8 mouse cellular contexts compared by ENCODE assay signal in genomic region chr17:34587423-34587811, GRCm38 (mm10). TPM values are rescaled to one million over a fixed set of nuclear protein-coding genes. Genes with fewer than 3 reads are reported as not detected.
DNase-seq lines count a peak whose midpoint lies in the region; ATAC-seq and TF ChIP-seq lines count a peak whose summit lies in the region.

No protein-coding gene starts in this region.

- no peaks in the 10 kb centered on the region for H3K27me3 ChIP-seq in hindbrain, postnatal 0 days (ENCODE audit: insufficient read depth, low read length)

- H3K36me3 ChIP-seq in hindbrain, postnatal 0 days (ENCODE audit: insufficient read depth, low read length): no peaks in the 10 kb centered on the region

- under 1% methylated on average over 49 of the region's 50 CpGs for WGBS in hindbrain, postnatal 0 days

- DNase-seq in ZHBTc4 (ENCODE audit: low read depth, low spot score): peak; percentile 97
- DNase-seq in gastrocnemius, adult 2 months: peak; percentile 99
- DNase-seq in hindbrain, postnatal 0 days (ENCODE audit: low spot score): peak; percentile 99
- DNase-seq in left cerebral cortex, adult 8-10 months (ENCODE audit: low spot score in 2 of 2): peak; percentile 96 to 99
- DNase-seq in right cerebral cortex, adult 18-20 months: peak; percentile 99
- DNase-seq in urinary bladder, adult 2 months (ENCODE audit: low spot score): peak; percentile 96

- H3K27ac ChIP-seq in gastrocnemius, adult 2 months: peak overlapping the region; percentile 99
- peak overlapping the region; percentile 91 for H3K27ac ChIP-seq in hindbrain, postnatal 0 days

- H3K4me2 ChIP-seq in hindbrain, postnatal 0 days (ENCODE audit: low read depth, low read length): peak overlapping the region; percentile 86

- TF ChIP-seq CTCF in gastrocnemius, adult 2 months (IDR thresholded peaks at IDR 0.05): no peak
- no peak for TF ChIP-seq CTCF in hindbrain, postnatal 0 days (IDR thresholded peaks at IDR 0.05; ENCODE audit: low read depth)

- H3K4me1 ChIP-seq in hindbrain, postnatal 0 days (ENCODE audit: insufficient read depth, low read length): peaks cover 13% of the 10 kb centered on the region

- H3K9me3 ChIP-seq in hindbrain, postnatal 0 days (ENCODE audit: low read length): no peaks in the 10 kb centered on the region

- intact Hi-C loops in gastrocnemius, adult 2 months (cut with DNase I): loop anchor here (2.0 kb wide), 1 partner anchor 655 kb away; no protein-coding TSS in a partner anchor

- peak; percentile 57 for ATAC-seq in common myeloid progenitor, adult 5-6 weeks (replicated peaks; ENCODE audit: low read depth, poor library complexity, severe bottlenecking)
- peak; percentile 88 for ATAC-seq in hindbrain, postnatal 0 days
- peak; percentile 72 for ATAC-seq in megakaryocyte, adult 5-6 weeks (ENCODE audit: poor library complexity, severe bottlenecking)

- peak overlapping the region; percentile 95 for H3K4me3 ChIP-seq in gastrocnemius, adult 2 months
- peak overlapping the region; percentile 52 for H3K4me3 ChIP-seq in hindbrain, postnatal 0 days (ENCODE audit: low read length)

- peak overlapping the region; percentile 68 for H3K9ac ChIP-seq in hindbrain, postnatal 0 days (replicated peaks; ENCODE audit: low read length)

RNA-seq across cellular contexts. Expression of gene Gpsm3, which starts 2.2 kb away (rescaled TPM):
- total RNA-seq in common myeloid progenitor, adult 5-6 weeks (2017): 11.3 and 22.4 TPM in 2 replicates
- 1 to 10 TPM; 1.8 to 2.4 TPM for total RNA-seq in gastrocnemius, adult 2 months (2021)
- 3.4 and 4.8 TPM in 2 replicates for total RNA-seq in hindbrain, postnatal 0 days (2014; rRNA removed)
- polyA plus RNA-seq in hindbrain, postnatal 0 days (2015; fragmentation: Nextera tagmentation; extraction: Ambion mirVana): 4.8 and 5.4 TPM in 2 replicates
- total RNA-seq in left cerebral cortex, adult 8-10 months (2022): 1 to 10 TPM; 2.1 to 4.2 (median 3.4) TPM
- 243 and 248 TPM in 2 replicates for total RNA-seq in megakaryocyte, adult 5-6 weeks (2015)
- total RNA-seq in megakaryocyte, adult 5-6 weeks (2017): 75.7 and 109 TPM in 2 replicates
- polyA plus RNA-seq in urinary bladder, adult 2 months (2012; rRNA removed): 9.5 and 12.6 TPM in 2 replicates

RNA-seq across cellular contexts. Expression of gene Pbx2, which starts 3.6 kb away (rescaled TPM):
- 22.5 and 29.4 TPM in 2 replicates for total RNA-seq in common myeloid progenitor, adult 5-6 weeks (2017)
- total RNA-seq in gastrocnemius, adult 2 months (2021): 10 to 100 TPM; 14.0 to 14.6 TPM
- 63.1 and 67.1 TPM in 2 replicates for total RNA-seq in hindbrain, postnatal 0 days (2014; rRNA removed)
- polyA plus RNA-seq in hindbrain, postnatal 0 days (2015; fragmentation: Nextera tagmentation; extraction: Ambion mirVana): 6.2 and 7.5 TPM in 2 replicates
- total RNA-seq in left cerebral cortex, adult 8-10 months (2022): 10 to 100 TPM; 59.5 to 66.5 (median 62.6) TPM
- 18.3 and 26.6 TPM in 2 replicates for total RNA-seq in megakaryocyte, adult 5-6 weeks (2015)
- 29.3 and 32.7 TPM in 2 replicates for total RNA-seq in megakaryocyte, adult 5-6 weeks (2017)
- polyA plus RNA-seq in urinary bladder, adult 2 months (2012; rRNA removed): 55.2 and 58.1 TPM in 2 replicates

RNA-seq across cellular contexts. Expression of gene Ager, which starts 10.2 kb away (rescaled TPM):
- total RNA-seq in common myeloid progenitor, adult 5-6 weeks (2017): 0.73 and 1.4 TPM in 2 replicates
- under 1 TPM in 1 of 2 experiments, not detected in 1; 0.31 TPM for total RNA-seq in gastrocnemius, adult 2 months (2021)
- 1.8 and 2.0 TPM in 2 replicates for total RNA-seq in hindbrain, postnatal 0 days (2014; rRNA removed)
- 1.7 and 2.5 TPM in 2 replicates for polyA plus RNA-seq in hindbrain, postnatal 0 days (2015; fragmentation: Nextera tagmentation; extraction: Ambion mirVana)
- under 1 TPM; 0.39 to 0.83 (median 0.54) TPM for total RNA-seq in left cerebral cortex, adult 8-10 months (2022)
- 1.8 and 4.8 TPM in 2 replicates for total RNA-seq in megakaryocyte, adult 5-6 weeks (2015)
- 1.6 and 2.4 TPM in 2 replicates for total RNA-seq in megakaryocyte, adult 5-6 weeks (2017)
- polyA plus RNA-seq in urinary bladder, adult 2 months (2012; rRNA removed): 5.1 and 6.1 TPM in 2 replicates

RNA-seq across cellular contexts. Expression of gene Rnf5, which starts 16.1 kb away (rescaled TPM):
- total RNA-seq in common myeloid progenitor, adult 5-6 weeks (2017): 13.2 and 14.4 TPM in 2 replicates
- 10 to 100 TPM; 16.8 to 24.0 TPM for total RNA-seq in gastrocnemius, adult 2 months (2021)
- 61.9 and 65.3 TPM in 2 replicates for total RNA-seq in hindbrain, postnatal 0 days (2014; rRNA removed)
- 223 and 233 TPM in 2 replicates for polyA plus RNA-seq in hindbrain, postnatal 0 days (2015; fragmentation: Nextera tagmentation; extraction: Ambion mirVana)
- 10 to 100 TPM; 73.3 to 77.6 (median 76.0) TPM for total RNA-seq in left cerebral cortex, adult 8-10 months (2022)
- 44.7 and 59.5 TPM in 2 replicates for total RNA-seq in megakaryocyte, adult 5-6 weeks (2015)
- total RNA-seq in megakaryocyte, adult 5-6 weeks (2017): 8.9 and 11.9 TPM in 2 replicates
- polyA plus RNA-seq in urinary bladder, adult 2 months (2012; rRNA removed): 82.7 and 91.4 TPM in 2 replicates

RNA-seq across cellular contexts. Expression of gene Agpat1, which starts 16.6 kb away (rescaled TPM):
- total RNA-seq in common myeloid progenitor, adult 5-6 weeks (2017): 17.8 and 39.7 TPM in 2 replicates
- total RNA-seq in gastrocnemius, adult 2 months (2021): 10 to 100 TPM; 75.6 to 75.7 TPM
- 306 and 322 TPM in 2 replicates for total RNA-seq in hindbrain, postnatal 0 days (2014; rRNA removed)
- polyA plus RNA-seq in hindbrain, postnatal 0 days (2015; fragmentation: Nextera tagmentation; extraction: Ambion mirVana): 97.7 and 98.4 TPM in 2 replicates
- 100 to 1,000 TPM; 150 to 164 (median 155) TPM for total RNA-seq in left cerebral cortex, adult 8-10 months (2022)
- total RNA-seq in megakaryocyte, adult 5-6 weeks (2015): 29.0 and 36.5 TPM in 2 replicates
- 24.2 and 24.5 TPM in 2 replicates for total RNA-seq in megakaryocyte, adult 5-6 weeks (2017)
- 104 and 109 TPM in 2 replicates for polyA plus RNA-seq in urinary bladder, adult 2 months (2012; rRNA removed)

Comparison
In these comparisons a context has a peak if more than half of its experiments do, and no peak if none do; other contexts are left out.
1. Peak in every context shown above with its lines: DNase-seq, ATAC-seq, H3K4me3 ChIP-seq and H3K27ac ChIP-seq.